Mouse (Mus musculus): Measurements from ENCODE around the gene Nucb2.

DNA sequence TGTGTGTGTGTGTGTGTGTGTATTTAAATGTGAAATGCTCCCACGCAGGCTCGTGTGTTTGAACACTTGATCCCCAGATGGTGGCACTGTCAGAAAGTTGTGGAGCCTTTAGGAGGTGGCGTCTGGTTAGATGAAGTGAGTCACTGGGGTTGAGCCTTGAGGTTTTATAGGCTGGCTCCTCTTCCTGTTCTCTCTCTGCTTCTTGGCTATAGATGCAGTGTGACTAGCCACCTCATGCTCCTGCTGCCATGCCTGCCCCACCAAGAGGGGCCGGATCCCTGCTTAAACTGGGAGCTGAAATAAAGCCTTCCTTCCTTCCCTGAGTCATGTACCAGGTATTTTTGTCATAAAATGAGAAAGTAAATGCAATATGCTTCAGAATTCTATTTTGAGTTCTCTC is 13.1 kb upstream of the Nucb2 start:
- TF ChIP-seq CTCF (conservative IDR thresholded peaks at IDR 0.05; ENCODE audit: low read length) = no peak
- TF ChIP-seq NANOG (IDR thresholded peaks at IDR 0.05; ENCODE audit: borderline replicate concordance, low read length) = no peak

Data from E14TG2a.4 (cell line).